Mouse (Mus musculus) heart, postnatal 4 days (tissue): ENCODE measurements around the gene Mcf2l. TPM values are rescaled to one million over a fixed set of nuclear protein-coding genes. Genes with fewer than 3 reads are reported as not detected.

Source experiments
- DNase-seq: peaks from one replicate; pipeline ENCODE4 v3.0.0; 2021
- total RNA-seq, 2 experiments: library from RNA; stranded (reverse); gene quantifications; 2 replicates each; pipeline ENCODE4 v1.2.3; 2021

Mcf2l gene
- total RNA-seq, 2 experiments from 2014 or later = 28.8 to 33.0 TPM

- DNase-seq = no peak
These were observed 120.9 kb downstream of the Mcf2l start for GRCm38 (mm10) chr8:12994468-12994867.

GRCm38 (mm10) chr8:12995481-12995880, 121.9 kb downstream of the Mcf2l start:
- DNase-seq = no peak

- DNase-seq = peak; percentile 30
These were observed 123.2 kb downstream of the Mcf2l start for GRCm38 (mm10) chr8:12996831-12997275.

- no peak for DNase-seq
These were observed 124.7 kb downstream of the Mcf2l start for GRCm38 (mm10) chr8:12998331-12998730.

- peak; percentile 58 for DNase-seq
These were observed 126.2 kb downstream of the Mcf2l start for GRCm38 (mm10) chr8:12999793-13000192.

- no peak for DNase-seq
These were observed 133.9 kb downstream of the Mcf2l start for GRCm38 (mm10) chr8:13007458-13007857.

GRCm38 (mm10) chr8:13010313-13010712, 136.7 kb downstream of the Mcf2l start:
- no peak for DNase-seq

GRCm38 (mm10) chr8:13019560-13019959, 146.0 kb downstream of the Mcf2l start:
- no peak for DNase-seq

- DNase-seq = no peak
These were observed 148.2 kb downstream of the Mcf2l start for GRCm38 (mm10) chr8:13021830-13022229.

- no peak for DNase-seq
These were observed 152.1 kb downstream of the Mcf2l start, which contains the start of gene F7 for GRCm38 (mm10) chr8:13025487-13026224. Gene F7, plus strand, starts transcription at chr8:13026034.

GRCm38 (mm10) chr8:13027615-13028014, 154.0 kb downstream of the Mcf2l start:
- DNase-seq = no peak

GRCm38 (mm10) chr8:13028482-13028881, 154.9 kb downstream of the Mcf2l start:
- DNase-seq = no peak

GRCm38 (mm10) chr8:13036346-13036812, 162.8 kb downstream of the Mcf2l start:
- DNase-seq = peak; percentile 20

GRCm38 (mm10) chr8:13037015-13037414, 163.4 kb downstream of the Mcf2l start, which contains the start of gene F10:
Gene F10, plus strand, starts transcription at chr8:13037308.
- no peak for DNase-seq

GRCm38 (mm10) chr8:13037569-13037968, 164.0 kb downstream of the Mcf2l start:
- no peak for DNase-seq

GRCm38 (mm10) chr8:13039054-13039453, 165.4 kb downstream of the Mcf2l start:
- no peak for DNase-seq

- DNase-seq = no peak
These were observed 167.9 kb downstream of the Mcf2l start for GRCm38 (mm10) chr8:13041459-13041858.

GRCm38 (mm10) chr8:13047652-13048051, 174.0 kb downstream of the Mcf2l start:
- DNase-seq = no peak

- no peak for DNase-seq
These were observed 176.9 kb downstream of the Mcf2l start for GRCm38 (mm10) chr8:13050550-13050949.

GRCm38 (mm10) chr8:13057351-13057750, 183.7 kb downstream of the Mcf2l start:
- no peak for DNase-seq

- no peak for DNase-seq
These were observed 187.0 kb downstream of the Mcf2l start, which contains the start of gene Proz for GRCm38 (mm10) chr8:13060441-13061150. Gene Proz, plus strand, starts transcription at chr8:13060914.

- DNase-seq = no peak
These were observed 189.5 kb downstream of the Mcf2l start for GRCm38 (mm10) chr8:13063112-13063511.
